Mouse (Mus musculus) myocyte (in vitro differentiated cells): ENCODE measurements at regions not wholly inside any gene's neighbourhood (a gene's known extent, or its start where the extent isn't known, plus 50 kb on each side); places are given as distances from the start of the nearest gene placed in this dataset.

Source experiments
- H3K27me3 ChIP-seq: one replicate; pipeline ENCODE4 v1.6.1; 2011; ENCODE audit not compliant: control insufficient read depth, insufficient read depth, insufficient read length
- H3K36me3 ChIP-seq: one replicate; pipeline ENCODE4 v1.6.1; 2011; ENCODE audit not compliant: control insufficient read depth, insufficient read depth
- H3K4me2 ChIP-seq: one replicate; pipeline ENCODE4 v1.6.1; 2011; ENCODE audit warnings: low read depth, control low read depth
- H3K4me3 ChIP-seq: one replicate; pipeline ENCODE4 v1.5.1; 2011; ENCODE audit warnings: mild to moderate bottlenecking, control low read depth, moderate library complexity
- H3K79me2 ChIP-seq: one replicate; pipeline ENCODE4 v1.6.1; 2011; ENCODE audit not compliant: control insufficient read depth, insufficient read depth
- H3ac ChIP-seq: one replicate; pipeline ENCODE4 v1.6.1; 2011; ENCODE audit not compliant: control insufficient read depth, insufficient read length
- CEBPB ChIP-seq: IDR thresholded peaks from 2 replicates; pipeline ENCODE4 v1.6.1; 2011; ENCODE audit warnings: mild to moderate bottlenecking, moderate library complexity; ENCODE audit not compliant: poor library complexity, insufficient read depth, severe bottlenecking
- E2F4 ChIP-seq: IDR thresholded peaks from one replicate; pipeline ENCODE4 v1.6.1; 2011; ENCODE audit warnings: mild to moderate bottlenecking, control low read depth, moderate library complexity; ENCODE audit not compliant: insufficient read depth
- MAX ChIP-seq: IDR thresholded peaks from one replicate; pipeline ENCODE4 v1.6.1; 2011; ENCODE audit warnings: low read depth, mild to moderate bottlenecking, control low read depth
- MYOD1 ChIP-seq, 3 experiments: IDR thresholded peaks; one replicate each; pipeline ENCODE4 v1.6.1; 2011; ENCODE audit warnings: control low read depth in 2 of 3, low read depth in 2 of 3, mild to moderate bottlenecking in 2 of 3, moderate library complexity in 1 of 3; ENCODE audit not compliant: insufficient read length in 2 of 3, control insufficient read depth in 1 of 3
- MYOG ChIP-seq, 3 experiments: IDR thresholded peaks; one replicate each; pipeline ENCODE4 v1.6.1; 2011; ENCODE audit warnings: control low read depth in 2 of 3, low read depth in 2 of 3, mild to moderate bottlenecking in 2 of 3; ENCODE audit not compliant: insufficient read length in 2 of 3, control insufficient read depth in 1 of 3, insufficient read depth in 1 of 3
- POLR2A ChIP-seq: IDR thresholded peaks from one replicate; pipeline ENCODE4 v1.6.1; 2011; ENCODE audit warnings: low read depth, mild to moderate bottlenecking, control low read depth, moderate library complexity; ENCODE audit not compliant: insufficient read length
- POLR2AphosphoS2 ChIP-seq: IDR thresholded peaks from one replicate; pipeline ENCODE4 v1.6.1; 2011; ENCODE audit warnings: low read depth, control low read depth; ENCODE audit not compliant: insufficient read length
- REST ChIP-seq: IDR thresholded peaks from one replicate; pipeline ENCODE4 v1.6.1; 2011; ENCODE audit warnings: mild to moderate bottlenecking, control low read depth, moderate library complexity; ENCODE audit not compliant: insufficient read depth, insufficient read length
- SRF ChIP-seq: IDR thresholded peaks from one replicate; pipeline ENCODE4 v1.6.1; 2011; ENCODE audit warnings: low read depth; ENCODE audit not compliant: control insufficient read depth, insufficient read length
- TCF12 ChIP-seq: IDR thresholded peaks from one replicate; pipeline ENCODE4 v1.6.1; 2011; ENCODE audit warnings: mild to moderate bottlenecking, control low read depth; ENCODE audit not compliant: poor library complexity, insufficient read depth, severe bottlenecking
- TCF3 ChIP-seq: IDR thresholded peaks from one replicate; pipeline ENCODE4 v1.6.1; 2011; ENCODE audit warnings: low read depth, control low read depth; ENCODE audit not compliant: insufficient read length
- USF1 ChIP-seq: IDR thresholded peaks from one replicate; pipeline ENCODE4 v1.6.1; 2011; ENCODE audit warnings: low read depth, mild to moderate bottlenecking, control low read depth, moderate library complexity

GRCm38 (mm10) chr4:140443221-140443620 is 196.6 kb upstream of the Igsf21 start:
- Histone ChIP-seq H3K27me3 (no peaks in the 10 kb centered on the region), H3K4me2 (no peak overlapping the region), H3K79me2 (no peaks in the 10 kb centered on the region), H3K4me3 (no peak overlapping the region), H3ac (no peak overlapping the region), H3K36me3 (no peaks in the 10 kb centered on the region)
- no peak for TF ChIP-seq USF1
- no peak for TF ChIP-seq REST
- no peak for TF ChIP-seq POLR2AphosphoS2
- no peak for TF ChIP-seq MYOD1 (IDR thresholded peaks at IDR 0.05; ENCODE audit: control insufficient read depth in 1 of 3, insufficient read length in 2 of 3, low read depth in 2 of 3)

- Histone ChIP-seq H3K4me3 (no peak overlapping the region), H3K4me2 (no peak overlapping the region), H3K79me2 (no peaks in the 10 kb centered on the region), H3K27me3 (no peaks in the 10 kb centered on the region), H3ac (no peak overlapping the region), H3K36me3 (no peaks in the 10 kb centered on the region)
- TF ChIP-seq E2F4 (no peak), SRF (no peak), TCF3 (no peak), MAX (no peak), TCF12 (no peak), REST (no peak), CEBPB (no peak), POLR2A (no peak)
Measured at GRCm38 (mm10) chr4:140441805-140442204, 195.2 kb upstream of the Igsf21 start.

DNA sequence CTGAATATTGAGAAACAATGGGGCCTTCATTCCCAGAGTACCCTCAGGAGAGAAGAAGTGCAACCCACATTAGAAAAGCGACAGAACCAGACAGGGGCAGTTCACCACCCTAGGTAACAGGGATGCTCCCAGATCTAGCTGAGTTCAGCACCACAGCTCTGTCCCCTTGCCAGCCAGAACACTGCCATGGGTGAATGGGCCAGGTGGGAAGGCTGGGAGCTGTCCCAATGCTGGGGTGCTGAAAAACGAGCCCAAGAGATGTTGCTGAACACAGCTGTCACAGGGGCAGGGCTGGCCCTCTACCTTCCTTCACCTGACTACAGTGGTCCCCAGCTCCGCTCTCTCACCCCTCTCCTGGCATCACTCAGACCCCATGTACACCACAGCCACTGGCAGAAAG is 193.3 kb upstream of the Igsf21 start:
- TF ChIP-seq E2F4: no peak
- peak in 1 of 3 experiments; percentile 49 for TF ChIP-seq MYOG (IDR thresholded peaks at IDR 0.05; ENCODE audit: control insufficient read depth in 1 of 3, insufficient read depth in 1 of 3, insufficient read length in 2 of 3, low read depth in 2 of 3)
- peak; percentile 95 for TF ChIP-seq REST
- TF ChIP-seq MYOD1 (IDR thresholded peaks at IDR 0.05; ENCODE audit: control insufficient read depth in 1 of 3, insufficient read length in 2 of 3, low read depth in 2 of 3): peak in 2 of 3 experiments; percentile 37 to 60
- TF ChIP-seq MAX: no peak
- no peak for TF ChIP-seq TCF12
- no peak for TF ChIP-seq POLR2AphosphoS2
- TF ChIP-seq USF1: no peak
- H3ac ChIP-seq: no peak overlapping the region

DNA sequence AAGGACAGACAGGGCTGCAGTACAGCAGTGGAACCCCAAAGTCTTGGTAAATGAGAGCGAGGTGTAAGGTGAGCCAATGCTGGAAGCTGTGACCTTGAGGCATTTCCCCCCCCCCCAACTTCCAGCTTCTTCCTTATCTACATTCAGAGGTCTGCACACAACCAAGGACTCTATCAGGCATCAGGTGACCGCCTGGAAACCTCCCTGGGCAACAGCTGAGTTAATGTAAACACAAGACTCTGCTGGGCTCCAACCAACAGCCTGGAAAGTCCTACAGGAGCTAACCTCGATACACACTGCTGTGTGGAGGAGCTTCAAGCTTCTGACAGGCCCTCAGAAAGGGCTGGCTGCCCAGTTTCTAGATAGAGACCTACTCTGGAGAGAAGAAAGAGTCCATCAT is 189.4 kb upstream of the Igsf21 start:
- no peak overlapping the region for H3K4me2 ChIP-seq
- H3K36me3 ChIP-seq: no peaks in the 10 kb centered on the region
- no peak overlapping the region for H3K4me3 ChIP-seq
- H3K79me2 ChIP-seq: no peaks in the 10 kb centered on the region
- peaks cover 39% of the 10 kb centered on the region for H3K27me3 ChIP-seq
- TF ChIP-seq MAX (no peak), USF1 (no peak), MYOG (IDR thresholded peaks at IDR 0.05; ENCODE audit: control insufficient read depth in 1 of 3, insufficient read depth in 1 of 3, insufficient read length in 2 of 3, low read depth in 2 of 3) (no peak), MYOD1 (IDR thresholded peaks at IDR 0.05; ENCODE audit: control insufficient read depth in 1 of 3, insufficient read length in 2 of 3, low read depth in 2 of 3) (no peak), TCF12 (no peak)
- no peak overlapping the region for H3ac ChIP-seq

More for the DNA sequence above, 193.3 kb upstream of the Igsf21 start:
- Histone ChIP-seq H3K36me3 (no peaks in the 10 kb centered on the region), H3K4me2 (no peak overlapping the region), H3K4me3 (no peak overlapping the region), H3K27me3 (peaks cover 7% of the 10 kb centered on the region), H3K79me2 (no peaks in the 10 kb centered on the region)

DNA sequence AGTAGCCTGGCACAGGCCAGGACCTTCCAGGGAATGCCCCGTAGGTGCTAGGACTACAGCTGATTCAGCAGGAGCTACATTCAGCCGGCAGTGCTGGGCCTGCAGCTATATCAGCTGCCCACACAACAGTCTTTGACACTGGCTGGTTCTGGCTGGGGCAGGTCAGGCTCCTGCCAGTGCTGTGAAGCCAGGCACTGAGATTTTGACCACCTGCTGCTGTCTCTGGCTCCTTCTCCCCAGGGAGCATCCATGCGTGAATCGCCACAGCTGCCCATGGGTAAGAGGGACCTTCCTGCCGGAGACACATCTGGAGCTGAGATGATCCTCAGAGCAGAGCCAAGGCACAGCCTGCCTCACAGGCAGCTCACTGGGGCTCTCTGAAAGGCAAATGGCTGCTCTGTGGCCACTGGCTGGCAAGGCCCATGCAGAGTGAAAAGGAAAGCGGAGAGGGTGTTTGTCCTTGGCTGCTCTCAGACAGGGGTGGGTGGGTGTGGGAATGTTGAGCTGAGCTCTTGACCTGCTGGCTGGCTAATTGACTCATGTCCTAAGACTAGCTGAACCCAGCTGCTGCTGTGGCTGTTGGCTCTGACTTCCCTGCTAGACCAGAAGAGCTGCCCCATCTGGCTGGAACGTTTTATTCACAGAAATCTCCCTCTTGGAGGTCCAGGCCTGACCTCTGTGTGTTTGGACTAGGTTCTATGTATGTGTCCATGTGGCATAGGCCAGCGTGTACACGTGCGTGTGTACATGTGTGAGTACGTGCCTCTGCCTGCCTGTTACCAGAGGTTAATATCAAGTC is 187.4 kb upstream of the Igsf21 start:
- H3K4me3 ChIP-seq: no peak overlapping the region
- H3ac ChIP-seq: no peak overlapping the region
- H3K4me2 ChIP-seq: no peak overlapping the region
- peaks cover 54% of the 10 kb centered on the region for H3K27me3 ChIP-seq
- H3K79me2 ChIP-seq: no peaks in the 10 kb centered on the region
- no peaks in the 10 kb centered on the region for H3K36me3 ChIP-seq
- no peak for TF ChIP-seq REST
- TF ChIP-seq MYOG (IDR thresholded peaks at IDR 0.05; ENCODE audit: control insufficient read depth in 1 of 3, insufficient read depth in 1 of 3, insufficient read length in 2 of 3, low read depth in 2 of 3): no peak
- TF ChIP-seq POLR2A: no peak
- TF ChIP-seq MAX: no peak
- no peak for TF ChIP-seq POLR2AphosphoS2
- TF ChIP-seq CEBPB: no peak
- no peak for TF ChIP-seq SRF
- no peak for TF ChIP-seq TCF12
- no peak for TF ChIP-seq USF1
- no peak for TF ChIP-seq E2F4
- TF ChIP-seq TCF3: no peak
- TF ChIP-seq MYOD1 (IDR thresholded peaks at IDR 0.05; ENCODE audit: control insufficient read depth in 1 of 3, insufficient read length in 2 of 3, low read depth in 2 of 3): no peak
